ENCODE assay signal across 11 mouse cellular contexts in genomic region chr13:112985605-112986450, GRCm38 (mm10). TPM values are rescaled to one million over a fixed set of nuclear protein-coding genes. Genes with fewer than 3 reads are reported as not detected.
DNase-seq lines count a peak whose midpoint lies in the region; ATAC-seq and TF ChIP-seq lines count a peak whose summit lies in the region.
"Had no signal": no experiment of that assay in that cellular context is flagged by ENCODE, and none has a peak within 500 bp of the region (broad histone marks: within the 10 kb centered on the region; RNA-seq: fewer than 3 reads in every experiment).

No protein-coding gene starts in this region.

- H3K4me3 ChIP-seq in heart, embryonic 12.5 days = peak overlapping the region; percentile 66; the same call in 1 of the 2 replicates
- H3K4me3 ChIP-seq in ES-Bruce4 (ENCODE audit: low read depth, low read length) = no peak overlapping the region
- 0 out of 2 replicates have a peak overlapping the region, but pooled peaks have one; percentile 59 for H3K4me3 ChIP-seq in embryonic facial prominence, embryonic 14.5 days (ENCODE audit: low read depth, low read length)
- peak overlapping the region; percentile 54; the same call in 1 of the 2 replicates for H3K4me3 ChIP-seq in limb, embryonic 14.5 days (replicated peaks; ENCODE audit: low read length)

- no peaks in the 10 kb centered on the region for H3K9me3 ChIP-seq in heart, embryonic 12.5 days (replicated peaks)
- no peaks in the 10 kb centered on the region for H3K9me3 ChIP-seq in ES-Bruce4 (replicated peaks; ENCODE audit: control insufficient read depth, insufficient read depth, low read length, poor library complexity, severe bottlenecking)
- no peaks in the 10 kb centered on the region for H3K9me3 ChIP-seq in embryonic facial prominence, embryonic 14.5 days (ENCODE audit: control insufficient read depth, low read length)
- no peaks in the 10 kb centered on the region for H3K9me3 ChIP-seq in limb, embryonic 14.5 days (ENCODE audit: control insufficient read depth, low read length)

- peak; percentile 88 for TF ChIP-seq EP300 in ES-Bruce4 (IDR thresholded peaks at IDR 0.05; ENCODE audit: insufficient read depth, low read depth, low read length)

- WGBS in heart, embryonic 12.5 days = 12% methylated on average over 18 of the region's 18 CpGs
- WGBS in embryonic facial prominence, embryonic 14.5 days = 7% methylated on average over 18 of the region's 18 CpGs
- WGBS in limb, embryonic 14.5 days = 4% methylated on average over 17 of the region's 18 CpGs

- no peak for TF ChIP-seq CTCF in ES-Bruce4 (IDR thresholded peaks at IDR 0.05; ENCODE audit: low read depth, low read length)

- DNase-seq in heart, postnatal 10 days = no peak
- DNase-seq in embryonic facial prominence, embryonic 14.5 days (ENCODE audit: low spot score) = no peak
- no peak for DNase-seq in limb, embryonic 14.5 days (ENCODE audit: low spot score)
- no peak for DNase-seq in cerebellum, adult 9-11 months
- DNase-seq in ovary, adult 18-20 months (ENCODE audit: low spot score) = no peak

- no peak overlapping the region for H3K27ac ChIP-seq in heart, embryonic 12.5 days (ENCODE audit: poor library complexity, severe bottlenecking)
- H3K27ac ChIP-seq in ES-Bruce4 (ENCODE audit: insufficient read depth, low read length) = peak overlapping the region; percentile 13; the same call in 1 of the 2 replicates
- H3K27ac ChIP-seq in embryonic facial prominence, embryonic 14.5 days (replicated peaks; ENCODE audit: low read depth, low read length) = no peak overlapping the region
- H3K27ac ChIP-seq in limb, embryonic 14.5 days (replicated peaks; ENCODE audit: low read depth, low read length) = no peak overlapping the region
- H3K27ac ChIP-seq: liver, embryonic 14.5 days had no signal

- peak overlapping the region; percentile 100; the same call in 1 of the 2 replicates for H3K4me2 ChIP-seq in heart, embryonic 12.5 days
- peak overlapping the region; percentile 100; the same call in 1 of the 2 replicates for H3K4me2 ChIP-seq in embryonic facial prominence, embryonic 14.5 days (ENCODE audit: low read depth, low read length)
- no peak overlapping the region for H3K4me2 ChIP-seq in limb, embryonic 14.5 days (replicated peaks; ENCODE audit: low read depth, low read length, severe bottlenecking)

- H3K27me3 ChIP-seq in heart, embryonic 12.5 days (replicated peaks) = peaks cover 70% of the 10 kb centered on the region
- peaks cover 21% of the 10 kb centered on the region for H3K27me3 ChIP-seq in ES-Bruce4 (ENCODE audit: control insufficient read depth, insufficient read depth, low read length, poor library complexity, severe bottlenecking)
- H3K27me3 ChIP-seq in embryonic facial prominence, embryonic 14.5 days (replicated peaks; ENCODE audit: control insufficient read depth, insufficient read depth, low read length) = peaks cover 58% of the 10 kb centered on the region
- peaks cover 53% of the 10 kb centered on the region for H3K27me3 ChIP-seq in limb, embryonic 14.5 days (ENCODE audit: control insufficient read depth, insufficient read depth, low read length)

- H3K36me3 ChIP-seq in heart, embryonic 12.5 days = no peaks in the 10 kb centered on the region
- H3K36me3 ChIP-seq in ES-Bruce4 (ENCODE audit: control insufficient read depth, insufficient read depth, low read length, poor library complexity, severe bottlenecking) = no peaks in the 10 kb centered on the region
- no peaks in the 10 kb centered on the region for H3K36me3 ChIP-seq in embryonic facial prominence, embryonic 14.5 days (ENCODE audit: control insufficient read depth, insufficient read depth, low read length)
- no peaks in the 10 kb centered on the region for H3K36me3 ChIP-seq in limb, embryonic 14.5 days (ENCODE audit: control insufficient read depth, insufficient read depth, low read length)

- intact Hi-C loops in heart, postnatal 10 days (cut with DNase I) = loop anchor here (2.0 kb wide), 1 partner anchor 49 kb away; the partner anchor contains the start of gene Cdc20b

- peaks cover 37% of the 10 kb centered on the region for H3K4me1 ChIP-seq in heart, embryonic 12.5 days (replicated peaks)
- H3K4me1 ChIP-seq in ES-Bruce4 (ENCODE audit: control insufficient read depth, insufficient read depth, low read length) = no peaks in the 10 kb centered on the region
- peaks cover 17% of the 10 kb centered on the region for H3K4me1 ChIP-seq in embryonic facial prominence, embryonic 14.5 days (ENCODE audit: control insufficient read depth, insufficient read depth, low read length)
- H3K4me1 ChIP-seq in limb, embryonic 14.5 days (ENCODE audit: control insufficient read depth, insufficient read depth, low read length) = peaks cover 25% of the 10 kb centered on the region

- H3K9ac ChIP-seq in heart, embryonic 12.5 days = no peak overlapping the region
- H3K9ac ChIP-seq in ES-Bruce4 (ENCODE audit: low read depth, poor library complexity, severe bottlenecking) = no peak overlapping the region
- H3K9ac ChIP-seq in embryonic facial prominence, embryonic 14.5 days (ENCODE audit: low read depth, low read length) = no peak overlapping the region
- no peak overlapping the region for H3K9ac ChIP-seq in limb, embryonic 14.5 days (ENCODE audit: low read depth, low read length, severe bottlenecking)
- H3K9ac ChIP-seq: liver, embryonic 14.5 days had no signal

- no peak for ATAC-seq in heart, embryonic 12.5 days (ENCODE audit: insufficient number of reproducible peaks, low FRiP score)
- ATAC-seq in embryonic facial prominence, embryonic 14.5 days (ENCODE audit: low read depth) = no peak
- no peak for ATAC-seq in limb, embryonic 14.5 days (ENCODE audit: low FRiP score, low read depth)
- ATAC-seq in activated CD4-positive, CD25-positive, alpha-beta regulatory T cell, adult 4 months = no peak

- no peak for TF ChIP-seq POLR2A in ES-Bruce4 (IDR thresholded peaks at IDR 0.05; ENCODE audit: insufficient read depth, low read length)
- no peak for TF ChIP-seq POLR2A in limb, embryonic 14.5 days (IDR thresholded peaks at IDR 0.05; ENCODE audit: borderline replicate concordance, extremely low read depth, insufficient read depth, insufficient read length)

RNA-seq across cellular contexts. Expression of gene Ccno, which starts 1.8 kb away (rescaled TPM):
- 0.14 TPM in 1 of 2 replicates, not detected in the other for polyA plus RNA-seq in heart, embryonic 12.5 days (2016; fragmentation: Nextera tagmentation; extraction: Ambion mirVana)
- total RNA-seq in heart, postnatal 10 days (2021) = under 1 TPM; 0.14 to 0.37 TPM
- 0.52 and 0.78 TPM in 2 replicates for polyA plus RNA-seq in ES-Bruce4 (2011; ENCODE audit: insufficient read depth, insufficient read length, low read depth, missing spikeins)
- 4.1 and 9.0 TPM in 2 replicates for polyA plus RNA-seq in embryonic facial prominence, embryonic 14.5 days (2014; fragmentation: Nextera tagmentation; extraction: Ambion mirVana)
- 0.60 and 0.80 TPM in 2 replicates for polyA plus RNA-seq in limb, embryonic 14.5 days (2012; rRNA removed)
- 0.22 and 0.29 TPM in 2 replicates for polyA plus RNA-seq in limb, embryonic 14.5 days (2014; fragmentation: Nextera tagmentation; extraction: Ambion mirVana)
- polyA plus RNA-seq in activated CD4-positive, CD25-positive, alpha-beta regulatory T cell, adult 4 months (2017; shearing (Covaris generic)) = not detected

RNA-seq across cellular contexts. Expression of gene Mcidas, which starts 7.8 kb away (rescaled TPM):
- not detected in 2 replicates for polyA plus RNA-seq in heart, embryonic 12.5 days (2016; fragmentation: Nextera tagmentation; extraction: Ambion mirVana)
- not detected for total RNA-seq in heart, postnatal 10 days (2021)
- not detected in 2 replicates for polyA plus RNA-seq in ES-Bruce4 (2011; ENCODE audit: insufficient read depth, insufficient read length, low read depth, missing spikeins)
- 1.8 and 4.1 TPM in 2 replicates for polyA plus RNA-seq in embryonic facial prominence, embryonic 14.5 days (2014; fragmentation: Nextera tagmentation; extraction: Ambion mirVana)
- not detected in 2 replicates for polyA plus RNA-seq in limb, embryonic 14.5 days (2012; rRNA removed)
- polyA plus RNA-seq in limb, embryonic 14.5 days (2014; fragmentation: Nextera tagmentation; extraction: Ambion mirVana) = not detected in 2 replicates
- polyA plus RNA-seq in activated CD4-positive, CD25-positive, alpha-beta regulatory T cell, adult 4 months (2017; shearing (Covaris generic)) = under 1 TPM in 1 of 2 experiments, not detected in 1; 0.13 TPM
- polyA plus RNA-seq: liver, embryonic 14.5 days had no signal

RNA-seq across cellular contexts. Expression of gene Cdc20b, which starts 49.1 kb away (rescaled TPM):
- not detected in 2 replicates for polyA plus RNA-seq in heart, embryonic 12.5 days (2016; fragmentation: Nextera tagmentation; extraction: Ambion mirVana)
- under 1 TPM in 1 of 2 experiments, not detected in 1; 0.17 TPM for total RNA-seq in heart, postnatal 10 days (2021)
- not detected in 2 replicates for polyA plus RNA-seq in ES-Bruce4 (2011; ENCODE audit: insufficient read depth, insufficient read length, low read depth, missing spikeins)
- 0.46 and 2.0 TPM in 2 replicates for polyA plus RNA-seq in embryonic facial prominence, embryonic 14.5 days (2014; fragmentation: Nextera tagmentation; extraction: Ambion mirVana)
- polyA plus RNA-seq in limb, embryonic 14.5 days (2012; rRNA removed) = 0.04 TPM in 1 of 2 replicates, not detected in the other
- not detected in 2 replicates for polyA plus RNA-seq in limb, embryonic 14.5 days (2014; fragmentation: Nextera tagmentation; extraction: Ambion mirVana)
- polyA plus RNA-seq in activated CD4-positive, CD25-positive, alpha-beta regulatory T cell, adult 4 months (2017; shearing (Covaris generic)) = under 1 TPM in 1 of 2 experiments, not detected in 1; 0.25 TPM
- polyA plus RNA-seq: cortical plate, adult 2 months; gonadal fat pad, adult 2 months had no signal

RNA-seq across cellular contexts. Expression of gene Dhx29, which starts 58.6 kb away (rescaled TPM):
- 18.0 and 19.7 TPM in 2 replicates for polyA plus RNA-seq in heart, embryonic 12.5 days (2016; fragmentation: Nextera tagmentation; extraction: Ambion mirVana)
- 10 to 100 TPM; 12.8 to 15.9 TPM for total RNA-seq in heart, postnatal 10 days (2021)
- 33.3 and 34.9 TPM in 2 replicates for polyA plus RNA-seq in ES-Bruce4 (2011; ENCODE audit: insufficient read depth, insufficient read length, low read depth, missing spikeins)
- 21.3 and 22.2 TPM in 2 replicates for polyA plus RNA-seq in embryonic facial prominence, embryonic 14.5 days (2014; fragmentation: Nextera tagmentation; extraction: Ambion mirVana)
- polyA plus RNA-seq in limb, embryonic 14.5 days (2012; rRNA removed) = 10.4 and 13.2 TPM in 2 replicates
- 20.5 and 24.6 TPM in 2 replicates for polyA plus RNA-seq in limb, embryonic 14.5 days (2014; fragmentation: Nextera tagmentation; extraction: Ambion mirVana)
- 10 to 100 TPM in 1 of 2 experiments, 1 to 10 TPM in 1; 9.1 to 13.0 TPM for polyA plus RNA-seq in activated CD4-positive, CD25-positive, alpha-beta regulatory T cell, adult 4 months (2017; shearing (Covaris generic))

RNA-seq across cellular contexts. Expression of gene Mtrex, which starts 58.6 kb away (rescaled TPM):
- polyA plus RNA-seq in heart, embryonic 12.5 days (2016; fragmentation: Nextera tagmentation; extraction: Ambion mirVana) = 58.3 and 60.6 TPM in 2 replicates
- total RNA-seq in heart, postnatal 10 days (2021) = 10 to 100 TPM; 29.4 to 31.6 TPM
- 136 and 159 TPM in 2 replicates for polyA plus RNA-seq in ES-Bruce4 (2011; ENCODE audit: insufficient read depth, insufficient read length, low read depth, missing spikeins)
- 56.6 and 63.6 TPM in 2 replicates for polyA plus RNA-seq in embryonic facial prominence, embryonic 14.5 days (2014; fragmentation: Nextera tagmentation; extraction: Ambion mirVana)
- 41.3 and 50.8 TPM in 2 replicates for polyA plus RNA-seq in limb, embryonic 14.5 days (2012; rRNA removed)
- 60.2 and 69.3 TPM in 2 replicates for polyA plus RNA-seq in limb, embryonic 14.5 days (2014; fragmentation: Nextera tagmentation; extraction: Ambion mirVana)
- polyA plus RNA-seq in activated CD4-positive, CD25-positive, alpha-beta regulatory T cell, adult 4 months (2017; shearing (Covaris generic)) = 10 to 100 TPM; 65.2 to 68.1 TPM
